Mouse (Mus musculus) liver, embryonic 14.5 days (tissue): ENCODE results near the gene Klk1b4.

Experiments
- CTCF ChIP-seq: IDR thresholded peaks from 2 replicates; pipeline ENCODE4 v1.5.1; 2016; ENCODE audit warnings: antibody characterized with exemption, low read depth, control low read depth
- EP300 ChIP-seq: IDR thresholded peaks from 2 replicates; pipeline ENCODE4 v1.6.1; 2016; ENCODE audit warnings: antibody characterized with exemption, low read depth

- TF ChIP-seq CTCF (no peak), EP300 (no peak)
Observed at GRCm38 (mm10) chr7:44239913-44240312, 32.7 kb downstream of the Klk1b4 start.
